7 mouse cellular contexts compared by ENCODE assay signal in the genomic region with DNA sequence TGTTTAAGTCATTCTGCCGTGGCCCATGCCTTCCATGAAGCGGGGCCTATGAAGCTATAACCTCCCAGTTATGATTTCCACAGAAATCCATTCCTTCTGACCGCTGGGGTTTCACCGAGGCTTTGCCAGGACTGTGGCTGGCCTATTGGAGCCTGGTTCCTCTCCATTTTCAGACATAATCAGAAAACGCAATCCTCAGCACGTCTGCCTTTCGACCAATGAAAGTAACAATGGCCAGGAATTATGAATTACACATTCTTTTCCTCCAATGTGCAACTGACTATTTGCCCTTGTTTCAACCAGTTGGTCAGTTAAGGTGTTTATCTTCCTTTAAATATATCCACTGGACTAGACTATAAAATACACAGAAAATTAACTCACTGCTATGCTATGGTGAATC. TPM values are rescaled to one million over a fixed set of nuclear protein-coding genes. Genes with fewer than 3 reads are reported as not detected.
DNase-seq lines count a peak whose midpoint lies in the region; ATAC-seq lines count a peak whose summit lies in the region.

No protein-coding gene starts in this region.

- DNase-seq in lung, postnatal 36 days, result no peak
- DNase-seq in T-cell, adult 2 months (ENCODE audit: low spot score), result no peak

- ATAC-seq in lung, embryonic 16.5 days (ENCODE audit: low read depth), result no peak
- ATAC-seq in forebrain, embryonic 13.5 days, result no peak
- ATAC-seq in hindbrain, embryonic 13.5 days (ENCODE audit: low FRiP score), result no peak
- ATAC-seq in neural tube, embryonic 13.5 days (ENCODE audit: low read depth), result no peak
- ATAC-seq in megakaryocyte-erythroid progenitor cell, adult 5-6 weeks (replicated peaks; ENCODE audit: low FRiP score, low TSS enrichment, poor library complexity, severe bottlenecking), result no peak

- H3K4me2 ChIP-seq in lung, embryonic 16.5 days (ENCODE audit: low read depth, low read length), result 0 out of 2 replicates have a peak overlapping the region, but pooled peaks have one; percentile 60
- H3K4me2 ChIP-seq in forebrain, embryonic 13.5 days, result peak overlapping the region; percentile 44
- H3K4me2 ChIP-seq in hindbrain, embryonic 13.5 days, result peak overlapping the region; percentile 49
- H3K4me2 ChIP-seq in neural tube, embryonic 13.5 days, result peak overlapping the region; percentile 47; the same call in 1 of the 2 replicates

- no peaks in the 10 kb centered on the region for H3K36me3 ChIP-seq in lung, embryonic 16.5 days (ENCODE audit: control insufficient read depth, insufficient read depth, low read length)
- no peaks in the 10 kb centered on the region for H3K36me3 ChIP-seq in forebrain, embryonic 13.5 days (ENCODE audit: poor library complexity, severe bottlenecking)
- H3K36me3 ChIP-seq in hindbrain, embryonic 13.5 days, result no peaks in the 10 kb centered on the region
- H3K36me3 ChIP-seq in neural tube, embryonic 13.5 days, result no peaks in the 10 kb centered on the region

- H3K4me3 ChIP-seq in lung, embryonic 16.5 days (ENCODE audit: low read length), result no peak overlapping the region
- peak overlapping the region; percentile 10; the same call in 1 of the 2 replicates for H3K4me3 ChIP-seq in forebrain, embryonic 13.5 days
- peak overlapping the region; percentile 11; the same call in 1 of the 2 replicates for H3K4me3 ChIP-seq in hindbrain, embryonic 13.5 days
- no peak overlapping the region for H3K4me3 ChIP-seq in neural tube, embryonic 13.5 days

- H3K4me1 ChIP-seq in lung, embryonic 16.5 days (replicated peaks; ENCODE audit: control insufficient read depth, insufficient read depth, low read length), result peaks cover 26% of the 10 kb centered on the region
- peaks cover 38% of the 10 kb centered on the region for H3K4me1 ChIP-seq in forebrain, embryonic 13.5 days
- H3K4me1 ChIP-seq in hindbrain, embryonic 13.5 days (replicated peaks), result peaks cover 54% of the 10 kb centered on the region
- H3K4me1 ChIP-seq in neural tube, embryonic 13.5 days (replicated peaks), result peaks cover 44% of the 10 kb centered on the region

- WGBS in lung, embryonic 16.5 days, result 37% methylated on average over 7 of the region's 7 CpGs
- 6% methylated on average over 7 of the region's 7 CpGs for WGBS in forebrain, embryonic 13.5 days
- WGBS in hindbrain, embryonic 13.5 days, result 12% methylated on average over 7 of the region's 7 CpGs
- 8% methylated on average over 7 of the region's 7 CpGs for WGBS in neural tube, embryonic 13.5 days

- no peak overlapping the region for H3K9ac ChIP-seq in lung, embryonic 16.5 days (ENCODE audit: low read length)
- H3K9ac ChIP-seq in forebrain, embryonic 13.5 days, result peak overlapping the region; percentile 43; the same call in 1 of the 2 replicates
- peak overlapping the region; percentile 49; the same call in 1 of the 2 replicates for H3K9ac ChIP-seq in hindbrain, embryonic 13.5 days
- no peak overlapping the region for H3K9ac ChIP-seq in neural tube, embryonic 13.5 days

- no peaks in the 10 kb centered on the region for H3K9me3 ChIP-seq in lung, embryonic 16.5 days (ENCODE audit: control insufficient read depth, low read length)
- H3K9me3 ChIP-seq in forebrain, embryonic 13.5 days (replicated peaks), result no peaks in the 10 kb centered on the region
- H3K9me3 ChIP-seq in hindbrain, embryonic 13.5 days, result no peaks in the 10 kb centered on the region
- no peaks in the 10 kb centered on the region for H3K9me3 ChIP-seq in neural tube, embryonic 13.5 days

- no peak overlapping the region for H3K27ac ChIP-seq in lung, embryonic 16.5 days (ENCODE audit: low read length)
- H3K27ac ChIP-seq in forebrain, embryonic 13.5 days, result peak overlapping the region; percentile 68
- H3K27ac ChIP-seq in hindbrain, embryonic 13.5 days, result peak overlapping the region; percentile 72
- H3K27ac ChIP-seq in neural tube, embryonic 13.5 days (replicated peaks), result no peak overlapping the region

- H3K27me3 ChIP-seq in lung, embryonic 16.5 days (ENCODE audit: control insufficient read depth, insufficient read depth, low read depth, low read length), result peaks cover 39% of the 10 kb centered on the region
- H3K27me3 ChIP-seq in forebrain, embryonic 13.5 days, result peaks cover 96% of the 10 kb centered on the region
- peaks cover 96% of the 10 kb centered on the region for H3K27me3 ChIP-seq in hindbrain, embryonic 13.5 days
- peaks cover 96% of the 10 kb centered on the region for H3K27me3 ChIP-seq in neural tube, embryonic 13.5 days

RNA-seq across cellular contexts. Expression of gene Nr2f2, which starts 31.1 kb away (rescaled TPM):
- 83.5 and 95.7 TPM in 2 replicates for polyA plus RNA-seq in lung, embryonic 16.5 days (2015; fragmentation: Nextera tagmentation; extraction: Ambion mirVana)
- 97.9 and 132 TPM in 2 replicates for polyA plus RNA-seq in forebrain, embryonic 13.5 days (2015; fragmentation: Nextera tagmentation; extraction: Ambion mirVana)
- polyA plus RNA-seq in hindbrain, embryonic 13.5 days (2015; fragmentation: Nextera tagmentation; extraction: Ambion mirVana), result 118 and 134 TPM in 2 replicates
- polyA plus RNA-seq in neural tube, embryonic 13.5 days (2015; fragmentation: Nextera tagmentation; extraction: Ambion mirVana), result 85.5 and 87.8 TPM in 2 replicates
- total RNA-seq in megakaryocyte-erythroid progenitor cell, adult 5-6 weeks (2014; fragmentation: Nextera tagmentation), result not detected in 2 replicates
- not detected in 2 replicates for total RNA-seq in megakaryocyte-erythroid progenitor cell, adult 5-6 weeks (2017)

Comparison
In these comparisons a context has a peak if more than half of its experiments do, and no peak if none do; other contexts are left out.
1. H3K27ac ChIP-seq: peak in forebrain, embryonic 13.5 days (single experiment) and hindbrain, embryonic 13.5 days (single experiment); none in lung, embryonic 16.5 days (single experiment) and neural tube, embryonic 13.5 days (single experiment).
2. H3K4me3 ChIP-seq: peak in forebrain, embryonic 13.5 days (single experiment) and hindbrain, embryonic 13.5 days (single experiment); none in lung, embryonic 16.5 days (single experiment) and neural tube, embryonic 13.5 days (single experiment).
3. H3K9ac ChIP-seq: peak in forebrain, embryonic 13.5 days (single experiment) and hindbrain, embryonic 13.5 days (single experiment); none in lung, embryonic 16.5 days (single experiment) and neural tube, embryonic 13.5 days (single experiment).
4. Peak in every context shown above with its lines, with median percentiles within 50 percentile points of each other: H3K4me2 ChIP-seq.